Mouse (Mus musculus): ENCODE measurements around the gene Nfatc2ip. TPM values are rescaled to one million over a fixed set of nuclear protein-coding genes. Genes with fewer than 3 reads are reported as not detected.

Nfatc2ip gene
- total RNA-seq, 2 experiments from 2014 or later, result 3.2 to 4.1 TPM

Small RNAs within 50 kb of the gene (microRNA-seq; reads per million reads assigned to microRNA genes)
- not detected for gene Mir7058

Other genes with a start within 250 kb of the Nfatc2ip start
- gene Xpo6, start 196.2 kb downstream of the Nfatc2ip start, total RNA-seq (2021), result 10 to 100 TPM; 53.7 to 58.6 TPM
- 10 to 100 TPM; 38.4 to 43.0 TPM for gene Sbk1, start 124.1 kb downstream of the Nfatc2ip start, total RNA-seq (2021)
- gene Lat, start 27.2 kb downstream of the Nfatc2ip start, total RNA-seq (2021), result 1 to 10 TPM; 1.3 to 1.9 TPM
- gene Spns1, start 19.3 kb downstream of the Nfatc2ip start, total RNA-seq (2021), result 10 to 100 TPM; 31.6 to 33.9 TPM
- gene Cd19, start 18.2 kb upstream of the Nfatc2ip start, total RNA-seq (2021), result under 1 TPM; 0.13 to 0.39 TPM
- gene Rabep2, start 32.0 kb upstream of the Nfatc2ip start, total RNA-seq (2021), result 10 to 100 TPM; 14.0 to 16.2 TPM
- 1,000 to 10,000 TPM; 6,232 to 6,720 TPM for gene Atp2a1, start 66.4 kb upstream of the Nfatc2ip start, total RNA-seq (2021)
- gene Sh2b1, start 78.7 kb upstream of the Nfatc2ip start, total RNA-seq (2021), result 10 to 100 TPM; 52.7 to 57.0 TPM
- 100 to 1,000 TPM in 1 of 2 experiments, 10 to 100 TPM in 1; 97.3 to 127 TPM for gene Tufm, start 90.6 kb upstream of the Nfatc2ip start, total RNA-seq (2021)
- gene Atxn2l, start 106.7 kb upstream of the Nfatc2ip start, total RNA-seq (2021), result 10 to 100 TPM; 57.0 to 70.7 TPM
- gene Eif3c, start 169.7 kb upstream of the Nfatc2ip start, total RNA-seq (2021), result 100 to 1,000 TPM; 181 to 184 TPM
- 1 to 10 TPM in 1 of 2 experiments, under 1 TPM in 1; 0.83 to 1.4 TPM for gene Apobr, start 188.2 kb upstream of the Nfatc2ip start, total RNA-seq (2021)
- gene Cln3, start 189.1 kb upstream of the Nfatc2ip start, total RNA-seq (2021), result 10 to 100 TPM; 11.8 to 14.1 TPM
- gene Il27, start 198.2 kb upstream of the Nfatc2ip start, total RNA-seq (2021), result not detected
- 10 to 100 TPM; 18.2 to 21.6 TPM for gene Nupr1, start 234.1 kb upstream of the Nfatc2ip start, total RNA-seq (2021)